Mouse (Mus musculus): ENCODE measurements at regions not wholly inside any gene's neighbourhood (a gene's known extent, or its start where the extent isn't known, plus 50 kb on each side); places are given as distances from the start of the nearest gene placed in this dataset.

GRCm38 (mm10) chr5:142325560-142325959 is 75.7 kb upstream of the Foxk1 start:
- TF ChIP-seq CTCF (IDR thresholded peaks at IDR 0.05; ENCODE audit: borderline replicate concordance, extremely low read depth, insufficient read depth, insufficient read length) = peak; percentile 24; the same call in 1 of the 2 replicates
- no peak for TF ChIP-seq POLR2A (IDR thresholded peaks at IDR 0.05; ENCODE audit: borderline replicate concordance, extremely low read depth, insufficient read depth, insufficient read length, poor library complexity, severe bottlenecking)

Measured in brain, embryonic 14.5 days (tissue).